Mouse (Mus musculus): ENCODE measurements around the gene Pou2f3. TPM values are rescaled to one million over a fixed set of nuclear protein-coding genes. Genes with fewer than 3 reads are reported as not detected.

Gene Pou2f3
- polyA plus RNA-seq, 1 experiment from 2014 or later = not detected

- peak overlapping the region; percentile 87 for H3K4me2 ChIP-seq (ENCODE audit: low read length)
- H3K9me3 ChIP-seq (replicated peaks; ENCODE audit: control insufficient read depth, low read length, poor library complexity, severe bottlenecking) = no peaks in the 10 kb centered on the region
- H3K36me3 ChIP-seq (ENCODE audit: control insufficient read depth, insufficient read depth, low read length) = no peaks in the 10 kb centered on the region
- H3K4me3 ChIP-seq (ENCODE audit: low read depth, low read length) = peak overlapping the region; percentile 94
- H3K27ac ChIP-seq (ENCODE audit: low read length) = peak overlapping the region; percentile 89; the same call in 1 of the 2 replicates
- peak overlapping the region; percentile 90; the same call in 1 of the 2 replicates for H3K9ac ChIP-seq (ENCODE audit: low read depth, low read length)
- no peaks in the 10 kb centered on the region for H3K27me3 ChIP-seq (ENCODE audit: control insufficient read depth, insufficient read depth, low read depth, low read length)
- 18% methylated on average over 22 of the region's 22 CpGs for WGBS
- peak; percentile 22 for ATAC-seq
- peaks cover 31% of the 10 kb centered on the region for H3K4me1 ChIP-seq (ENCODE audit: control insufficient read depth, insufficient read depth, low read length)
These were observed 103.6 kb downstream of the Pou2f3 start for GRCm38 (mm10) chr9:43106426-43107186.

- H3K4me3 ChIP-seq (ENCODE audit: low read depth, low read length) = peak overlapping the region; percentile 94
- peak overlapping the region; percentile 90 for H3K9ac ChIP-seq (ENCODE audit: low read depth, low read length)
- peak overlapping the region; percentile 87 for H3K4me2 ChIP-seq (ENCODE audit: low read length)
- peak; percentile 83 for ATAC-seq
- H3K36me3 ChIP-seq (ENCODE audit: control insufficient read depth, insufficient read depth, low read length) = no peaks in the 10 kb centered on the region
- H3K27me3 ChIP-seq (ENCODE audit: control insufficient read depth, insufficient read depth, low read depth, low read length) = no peaks in the 10 kb centered on the region
- H3K9me3 ChIP-seq (replicated peaks; ENCODE audit: control insufficient read depth, low read length, poor library complexity, severe bottlenecking) = no peaks in the 10 kb centered on the region
- peaks cover 33% of the 10 kb centered on the region for H3K4me1 ChIP-seq (ENCODE audit: control insufficient read depth, insufficient read depth, low read length)
- peak overlapping the region; percentile 89 for H3K27ac ChIP-seq (ENCODE audit: low read length)
- under 1% methylated on average over 73 of the region's 91 CpGs for WGBS
These were observed 104.4 kb downstream of the Pou2f3 start for GRCm38 (mm10) chr9:43105664-43106361.

- ATAC-seq = no peak
These were observed 105.1 kb downstream of the Pou2f3 start for GRCm38 (mm10) chr9:43104873-43105663.

GRCm38 (mm10) chr9:43104526-43104872, 105.7 kb downstream of the Pou2f3 start:
- peak overlapping the region; percentile 90 for H3K9ac ChIP-seq (ENCODE audit: low read depth, low read length)
- H3K4me2 ChIP-seq (ENCODE audit: low read length) = peak overlapping the region; percentile 87
- no peaks in the 10 kb centered on the region for H3K36me3 ChIP-seq (ENCODE audit: control insufficient read depth, insufficient read depth, low read length)
- peak overlapping the region; percentile 94 for H3K4me3 ChIP-seq (ENCODE audit: low read depth, low read length)
- no peaks in the 10 kb centered on the region for H3K27me3 ChIP-seq (ENCODE audit: control insufficient read depth, insufficient read depth, low read depth, low read length)
- peaks cover 35% of the 10 kb centered on the region for H3K4me1 ChIP-seq (ENCODE audit: control insufficient read depth, insufficient read depth, low read length)
- no peaks in the 10 kb centered on the region for H3K9me3 ChIP-seq (replicated peaks; ENCODE audit: control insufficient read depth, low read length, poor library complexity, severe bottlenecking)
- 3% methylated on average over 4 of the region's 4 CpGs for WGBS
- no peak overlapping the region for H3K27ac ChIP-seq (ENCODE audit: low read length)
- no peak for ATAC-seq

More at GRCm38 (mm10) chr9:43104873-43105663, 105.1 kb downstream of the Pou2f3 start:
- peak overlapping the region; percentile 94 for H3K4me3 ChIP-seq (ENCODE audit: low read depth, low read length)
- H3K9ac ChIP-seq (ENCODE audit: low read depth, low read length) = peak overlapping the region; percentile 90
- H3K36me3 ChIP-seq (ENCODE audit: control insufficient read depth, insufficient read depth, low read length) = no peaks in the 10 kb centered on the region
- under 1% methylated on average over 40 of the region's 40 CpGs for WGBS
- peak overlapping the region; percentile 89 for H3K27ac ChIP-seq (ENCODE audit: low read length)
- H3K27me3 ChIP-seq (ENCODE audit: control insufficient read depth, insufficient read depth, low read depth, low read length) = no peaks in the 10 kb centered on the region
- no peaks in the 10 kb centered on the region for H3K9me3 ChIP-seq (replicated peaks; ENCODE audit: control insufficient read depth, low read length, poor library complexity, severe bottlenecking)
- H3K4me2 ChIP-seq (ENCODE audit: low read length) = peak overlapping the region; percentile 87
- peaks cover 33% of the 10 kb centered on the region for H3K4me1 ChIP-seq (ENCODE audit: control insufficient read depth, insufficient read depth, low read length)

GRCm38 (mm10) chr9:43103675-43104299, 106.4 kb downstream of the Pou2f3 start:
- Histone ChIP-seq H3K4me2 (ENCODE audit: low read length) (peak overlapping the region; percentile 87), H3K36me3 (ENCODE audit: control insufficient read depth, insufficient read depth, low read length) (no peaks in the 10 kb centered on the region), H3K9ac (ENCODE audit: low read depth, low read length) (0 out of 2 replicates have a peak overlapping the region, but pooled peaks have one; percentile 20), H3K27me3 (ENCODE audit: control insufficient read depth, insufficient read depth, low read depth, low read length) (no peaks in the 10 kb centered on the region), H3K27ac (ENCODE audit: low read length) (no peak overlapping the region), H3K4me3 (ENCODE audit: low read depth, low read length) (peak overlapping the region; percentile 94), H3K4me1 (ENCODE audit: control insufficient read depth, insufficient read depth, low read length) (peaks cover 35% of the 10 kb centered on the region), H3K9me3 (replicated peaks; ENCODE audit: control insufficient read depth, low read length, poor library complexity, severe bottlenecking) (no peaks in the 10 kb centered on the region)
- 30% methylated on average over 4 of the region's 4 CpGs for WGBS
- ATAC-seq = no peak

GRCm38 (mm10) chr9:43102931-43103330, 107.2 kb downstream of the Pou2f3 start:
- Histone ChIP-seq H3K27ac (ENCODE audit: low read length) (no peak overlapping the region), H3K36me3 (ENCODE audit: control insufficient read depth, insufficient read depth, low read length) (no peaks in the 10 kb centered on the region), H3K4me3 (ENCODE audit: low read depth, low read length) (peak overlapping the region; percentile 14), H3K9ac (ENCODE audit: low read depth, low read length) (0 out of 2 replicates have a peak overlapping the region, but pooled peaks have one; percentile 40), H3K4me1 (ENCODE audit: control insufficient read depth, insufficient read depth, low read length) (peaks cover 35% of the 10 kb centered on the region), H3K4me2 (ENCODE audit: low read length) (peak overlapping the region; percentile 87), H3K27me3 (ENCODE audit: control insufficient read depth, insufficient read depth, low read depth, low read length) (no peaks in the 10 kb centered on the region), H3K9me3 (replicated peaks; ENCODE audit: control insufficient read depth, low read length, poor library complexity, severe bottlenecking) (no peaks in the 10 kb centered on the region)
- ATAC-seq = no peak
- WGBS = 97% methylated on average over 2 of the region's 2 CpGs

GRCm38 (mm10) chr9:43101936-43102595, 108.1 kb downstream of the Pou2f3 start:
- Histone ChIP-seq H3K4me3 (ENCODE audit: low read depth, low read length) (no peak overlapping the region), H3K27me3 (ENCODE audit: control insufficient read depth, insufficient read depth, low read depth, low read length) (no peaks in the 10 kb centered on the region), H3K9me3 (replicated peaks; ENCODE audit: control insufficient read depth, low read length, poor library complexity, severe bottlenecking) (no peaks in the 10 kb centered on the region), H3K4me1 (ENCODE audit: control insufficient read depth, insufficient read depth, low read length) (peaks cover 37% of the 10 kb centered on the region), H3K36me3 (ENCODE audit: control insufficient read depth, insufficient read depth, low read length) (no peaks in the 10 kb centered on the region), H3K4me2 (ENCODE audit: low read length) (peak overlapping the region; percentile 32), H3K27ac (ENCODE audit: low read length) (no peak overlapping the region), H3K9ac (ENCODE audit: low read depth, low read length) (no peak overlapping the region)
- no peak for ATAC-seq
- 71% methylated on average over 8 of the region's 8 CpGs for WGBS

- no peaks in the 10 kb centered on the region for H3K36me3 ChIP-seq (ENCODE audit: control insufficient read depth, insufficient read depth, low read length)
- H3K9ac ChIP-seq (ENCODE audit: low read depth, low read length) = no peak overlapping the region
- no peak for ATAC-seq
- H3K4me1 ChIP-seq (ENCODE audit: control insufficient read depth, insufficient read depth, low read length) = peaks cover 28% of the 10 kb centered on the region
- H3K9me3 ChIP-seq (replicated peaks; ENCODE audit: control insufficient read depth, low read length, poor library complexity, severe bottlenecking) = no peaks in the 10 kb centered on the region
- 62% methylated on average over 4 of the region's 4 CpGs for WGBS
- H3K4me2 ChIP-seq (ENCODE audit: low read length) = no peak overlapping the region
- peak overlapping the region; percentile 38; the same call in 1 of the 2 replicates for H3K27ac ChIP-seq (ENCODE audit: low read length)
- H3K27me3 ChIP-seq (ENCODE audit: control insufficient read depth, insufficient read depth, low read depth, low read length) = no peaks in the 10 kb centered on the region
- H3K4me3 ChIP-seq (ENCODE audit: low read depth, low read length) = no peak overlapping the region
These were observed 111.2 kb downstream of the Pou2f3 start for GRCm38 (mm10) chr9:43098922-43099321.
